Mouse (Mus musculus) thymus, postnatal 25 days (tissue): ENCODE results near the gene Pdzph1.
A peak's percentile ranks its signal among the peaks of the same experiment; 100 is the strongest.

Experiments used
- DNase-seq: peaks from one replicate; pipeline ENCODE4 v3.0.0; 2022

The Pdzph1 gene

DNA sequence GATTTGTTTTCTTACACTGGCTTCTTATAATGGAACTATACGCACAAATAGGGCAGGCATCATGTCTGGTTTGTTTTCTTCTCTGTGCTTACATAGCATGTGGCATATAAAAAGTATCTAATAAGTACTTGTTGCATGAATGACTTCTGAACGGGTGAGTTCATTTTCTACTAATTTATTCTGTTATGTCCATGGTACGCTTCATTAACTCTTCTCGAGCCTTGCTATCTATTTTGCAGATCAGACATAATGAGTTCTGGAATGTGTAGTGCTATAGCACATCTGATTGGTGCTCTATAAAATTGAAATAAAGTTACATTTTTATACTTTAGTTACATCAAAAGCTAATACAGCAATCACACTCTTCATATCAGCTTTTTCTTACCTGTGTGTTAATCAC is 71.2 kb downstream of the Pdzph1 start:
- DNase-seq, result no peak

GRCm38 (mm10) chr17:58919061-58919460 is 72.1 kb downstream of the Pdzph1 start:
- no peak for DNase-seq

DNA sequence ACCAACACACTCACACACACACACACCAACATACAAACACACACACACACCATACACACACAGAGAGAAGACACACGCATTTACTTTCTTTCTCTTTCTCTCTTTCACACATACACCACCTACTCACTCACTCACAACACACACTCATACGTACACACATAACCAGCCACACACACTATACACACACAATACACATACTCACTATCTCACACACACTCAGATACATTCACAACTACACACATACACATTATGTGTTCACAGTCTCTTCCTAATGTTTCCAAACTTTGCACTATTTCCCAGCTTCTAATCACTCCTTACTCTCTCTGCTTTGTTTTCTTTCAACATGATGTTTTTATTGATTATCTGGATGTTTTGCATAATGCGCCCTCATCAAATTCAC is 72.6 kb downstream of the Pdzph1 start:
- DNase-seq, result no peak

DNA sequence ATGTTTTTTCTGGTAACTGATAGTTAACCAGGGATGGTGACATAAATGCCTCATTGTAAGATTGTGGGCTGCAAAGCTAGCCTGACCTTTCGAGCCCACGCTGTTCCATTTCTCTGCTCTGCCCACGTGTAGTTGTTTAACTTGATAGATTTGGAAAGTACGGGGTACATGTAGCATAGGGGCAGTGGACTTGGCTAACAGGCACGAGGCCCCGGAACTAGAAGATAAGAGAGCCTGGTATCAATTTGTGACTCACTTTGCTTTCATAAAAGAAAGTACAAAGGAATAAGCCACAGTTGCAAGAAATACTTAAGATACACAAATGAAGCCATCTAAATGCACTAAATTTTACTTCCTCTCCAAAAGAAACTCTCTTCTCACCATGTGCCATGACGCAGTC is 79.6 kb downstream of the Pdzph1 start:
- no peak for DNase-seq

- DNase-seq, result peak; percentile 25
Observed at GRCm38 (mm10) chr17:58909061-58909661, 82.0 kb downstream of the Pdzph1 start.

DNA sequence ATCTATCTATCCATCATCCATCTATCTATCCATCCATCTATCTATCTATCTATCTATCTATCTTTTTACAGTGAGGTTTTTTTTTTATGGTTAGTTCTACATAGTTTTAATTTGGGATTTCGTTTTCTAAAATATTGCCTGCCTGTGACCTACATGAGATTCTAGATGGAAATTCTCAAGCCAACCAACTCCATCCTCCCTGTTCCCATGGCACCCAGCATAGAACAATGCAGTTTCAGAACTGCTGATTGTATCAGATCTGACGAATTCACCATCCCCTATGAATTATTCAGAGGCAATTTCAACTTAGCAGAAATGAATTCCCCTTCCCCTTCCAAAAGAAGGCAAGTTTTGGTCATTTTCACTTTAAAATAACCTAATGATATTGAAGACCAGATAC is 85.2 kb downstream of the Pdzph1 start:
- no peak for DNase-seq

DNA sequence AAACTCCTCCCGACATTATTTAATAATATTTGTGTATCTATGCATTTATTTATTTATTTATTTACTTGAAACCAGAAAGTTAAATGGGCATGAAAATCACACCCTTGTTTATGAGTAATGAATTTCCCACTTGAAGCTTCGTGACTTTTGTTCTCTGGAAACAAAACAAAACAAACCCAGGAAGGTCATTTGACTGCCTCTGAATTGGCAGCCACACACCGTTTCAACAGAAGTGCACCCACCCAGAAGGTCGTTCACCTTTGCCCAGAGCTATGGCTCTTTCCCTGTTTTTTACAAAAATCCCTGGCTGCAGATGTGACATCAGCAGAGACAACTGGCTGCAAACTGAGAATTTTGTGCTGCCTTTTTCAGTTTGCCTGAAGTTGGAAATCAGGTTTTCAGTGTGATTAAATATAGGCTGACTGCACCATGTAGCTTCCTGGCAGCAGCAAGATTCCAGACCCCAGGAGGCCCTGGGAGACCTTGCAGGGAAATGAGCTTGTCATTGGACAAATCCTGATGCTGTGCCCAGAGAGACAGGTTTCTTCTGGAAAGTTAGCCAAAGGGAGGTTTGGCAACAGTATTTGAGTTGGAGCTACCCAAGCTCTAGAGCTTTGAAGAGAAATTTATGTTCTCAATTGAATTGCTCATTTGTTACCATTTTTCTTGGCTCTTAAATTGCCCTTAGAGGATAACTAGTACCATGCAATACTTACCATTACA is 99.5 kb downstream of the Pdzph1 start:
- no peak for DNase-seq

DNA sequence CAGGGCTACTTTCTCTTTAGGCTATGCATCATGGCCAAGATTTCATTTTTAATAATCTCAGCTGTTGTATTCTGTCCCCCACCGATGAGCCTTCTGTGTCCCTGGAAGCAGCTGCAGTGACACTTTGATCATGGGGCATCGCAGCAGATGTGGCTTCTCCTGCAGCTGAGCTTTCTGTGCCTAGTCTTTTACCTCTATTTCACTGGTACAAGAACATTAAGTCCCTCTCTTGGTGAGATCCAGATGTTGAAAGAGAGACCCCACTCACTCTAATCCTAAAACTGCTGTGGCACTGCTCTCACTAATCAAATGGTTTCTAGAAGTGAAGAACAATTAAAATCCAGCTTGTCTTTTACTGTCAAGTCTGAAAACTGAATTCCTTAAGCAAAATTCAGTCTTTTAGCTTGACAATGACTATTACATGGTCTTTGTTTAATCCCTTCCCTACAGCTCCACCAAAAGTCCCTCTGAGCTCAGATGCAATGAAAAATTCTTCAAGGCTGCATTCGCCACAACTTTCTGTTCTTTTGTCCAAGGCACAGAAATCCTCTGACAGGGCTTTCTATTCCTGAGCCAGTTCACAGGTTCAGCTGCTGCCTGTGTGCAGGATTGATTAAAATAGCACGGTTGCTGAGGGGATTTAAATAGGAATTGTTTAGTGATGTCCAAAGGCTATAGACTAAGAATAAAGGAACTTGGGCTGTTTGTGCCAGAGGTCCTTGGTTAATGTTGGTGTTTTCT is 101.1 kb downstream of the Pdzph1 start:
- DNase-seq, result no peak

DNA sequence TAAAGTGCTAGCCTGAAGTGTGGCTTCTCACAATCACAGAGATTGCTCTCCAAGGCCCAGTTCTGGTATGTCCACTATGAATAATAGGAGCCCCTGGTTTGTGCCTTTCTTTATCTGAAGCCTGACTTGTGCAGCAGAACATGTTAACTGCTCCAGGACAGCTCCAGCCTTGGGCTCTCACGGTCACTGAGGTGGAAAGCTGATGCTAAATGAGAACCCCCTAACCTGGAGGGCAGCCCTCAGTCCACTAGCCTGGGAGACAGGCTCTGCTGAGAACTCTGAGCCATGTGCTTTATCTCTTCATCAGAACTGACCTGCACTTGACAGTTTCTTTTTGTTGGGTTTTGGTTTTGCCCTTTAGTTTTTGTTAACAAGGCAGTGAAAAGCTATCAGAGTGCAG is 106.8 kb downstream of the Pdzph1 start:
- no peak for DNase-seq

GRCm38 (mm10) chr17:58873356-58873755 is 117.8 kb downstream of the Pdzph1 start:
- DNase-seq, result no peak

GRCm38 (mm10) chr17:58870795-58871194 is 120.4 kb downstream of the Pdzph1 start:
- DNase-seq, result no peak
